Mouse (Mus musculus) liver, embryonic 16.5 days (tissue): ENCODE results near the gene Ceacam10. TPM values are rescaled to one million over a fixed set of nuclear protein-coding genes. Genes with fewer than 3 reads are reported as not detected.
A peak's percentile ranks its signal among the peaks of the same experiment; 100 is the strongest.
"Not testable (repeated sequence)": the region's sequence is repeated elsewhere in the genome, so short reads cannot be mapped to it uniquely, and the experiment has no call there.

Source experiments
- ATAC-seq: fragments of 200-750 bp; cut with Nextera tagmentation; 2 replicates; pipeline ENCODE4 v1.8.0; 2017; ENCODE audit warnings: low read depth, mild to moderate bottlenecking, moderate number of reproducible peaks, moderate library complexity
- H3K27ac ChIP-seq: fragments of 300-500 bp; sonication (generic); 2 replicates; pipeline ENCODE4 v1.5.1; 2014; ENCODE audit warnings: mild to moderate bottlenecking, low read length
- H3K27me3 ChIP-seq: fragments of 300-500 bp; sonication (generic); 2 replicates; pipeline ENCODE4 v1.6.1; 2014; ENCODE audit warnings: low read depth, low read length, mixed read lengths; ENCODE audit not compliant: control insufficient read depth, insufficient read depth
- H3K36me3 ChIP-seq: fragments of 300-500 bp; sonication (generic); 2 replicates; pipeline ENCODE4 v1.6.1; 2014; ENCODE audit warnings: mild to moderate bottlenecking; ENCODE audit not compliant: control insufficient read depth, insufficient read depth
- H3K4me1 ChIP-seq: fragments of 300-500 bp; sonication (generic); 2 replicates; pipeline ENCODE4 v1.6.1; 2014; ENCODE audit warnings: low read depth, low read length, mixed read lengths; ENCODE audit not compliant: control insufficient read depth
- H3K4me2 ChIP-seq: fragments of 300-500 bp; sonication (generic); 2 replicates; pipeline ENCODE4 v1.6.1; 2014; ENCODE audit warnings: low read depth, low read length, mixed read lengths
- H3K4me3 ChIP-seq: fragments of 300-500 bp; sonication (generic); 2 replicates; pipeline ENCODE4 v1.5.1; 2014; ENCODE audit warnings: low read depth, mild to moderate bottlenecking, low read length
- H3K9ac ChIP-seq: fragments of 300-500 bp; sonication (generic); 2 replicates; pipeline ENCODE4 v1.6.1; 2014; ENCODE audit warnings: low read depth, low read length
- H3K9me3 ChIP-seq: fragments of 300-500 bp; sonication (generic); replicated peaks from 2 replicates; pipeline ENCODE4 v1.6.1; 2016; ENCODE audit warnings: low read length; ENCODE audit not compliant: control insufficient read depth
- WGBS: fragments of 180-500 bp; shearing (Covaris S2); extraction: QIAGEN DNeasy Blood & Tissue Kit; methylation state at CpG from one replicate; pipeline ENCODE4 v1.1.7; 2014; ENCODE audit not compliant: insufficient replicate concordance; 5-methylcytosine and 5-hydroxymethylcytosine counted together
- polyA plus RNA-seq: library from polyadenylated mRNA; unstranded; fragments of >200 nt; fragmentation: Nextera tagmentation; extraction: Ambion mirVana; gene quantifications from 2 replicates; pipeline ENCODE4 v1.2.1, GENCODE M21; 2015

Ceacam10 gene
- polyA plus RNA-seq = 3.1 and 3.5 TPM in 2 replicates

- not testable (repeated sequence) for ATAC-seq, H3K9me3 ChIP-seq
- whole genome bisulfite sequencing = 25% methylated on average over 4 of the region's 4 CpGs
These were observed at the start of gene Ceacam10 for GRCm38 (mm10) chr7:24776918-24777317. Ceacam10 (plus strand) TSS chr7:24777206.

GRCm38 (mm10) chr7:24735970-24736670 is 40.9 kb upstream of the Ceacam10 start:
- Histone ChIP-seq H3K27me3 (no peaks in the 10 kb centered on the region; the same call in 1 of the 2 replicates), H3K4me3 (no peak overlapping the region), H3K4me2 (no peak overlapping the region), H3K36me3 (no peaks in the 10 kb centered on the region), H3K9ac (no peak overlapping the region), H3K27ac (no peak overlapping the region), H3K4me1 (no peaks in the 10 kb centered on the region), H3K9me3 (no peaks in the 10 kb centered on the region)
- WGBS = 18% methylated on average over 17 of the region's 17 CpGs
- no peak; the same call in 1 of the 2 replicates for ATAC-seq

More at GRCm38 (mm10) chr7:24776918-24777317, at the start of gene Ceacam10:
- H3K4me1 ChIP-seq, H3K27ac ChIP-seq, H3K4me2 ChIP-seq, H3K9ac ChIP-seq, H3K4me3 ChIP-seq, H3K36me3 ChIP-seq, H3K27me3 ChIP-seq: not testable (repeated sequence)

- Histone ChIP-seq H3K27ac (no peak overlapping the region), H3K9ac (no peak overlapping the region), H3K27me3 (no peaks in the 10 kb centered on the region), H3K4me2 (no peak overlapping the region), H3K4me1 (no peaks in the 10 kb centered on the region), H3K9me3 (no peaks in the 10 kb centered on the region), H3K36me3 (no peaks in the 10 kb centered on the region), H3K4me3 (no peak overlapping the region)
- 27% methylated on average over 4 of the region's 4 CpGs for WGBS
- ATAC-seq = no peak
These were observed 26.3 kb upstream of the Ceacam10 start for GRCm38 (mm10) chr7:24750695-24751094.

GRCm38 (mm10) chr7:24751610-24752009 is 25.4 kb upstream of the Ceacam10 start:
- no peak overlapping the region for H3K4me3 ChIP-seq
- no peak for ATAC-seq
- no peak overlapping the region for H3K9ac ChIP-seq
- no peaks in the 10 kb centered on the region for H3K9me3 ChIP-seq
- 62% methylated on average over 2 of the region's 2 CpGs for WGBS
- no peak overlapping the region for H3K27ac ChIP-seq
- H3K4me2 ChIP-seq = no peak overlapping the region
- no peaks in the 10 kb centered on the region for H3K27me3 ChIP-seq
- no peaks in the 10 kb centered on the region for H3K36me3 ChIP-seq
- H3K4me1 ChIP-seq = no peaks in the 10 kb centered on the region

GRCm38 (mm10) chr7:24753476-24753875 is 23.5 kb upstream of the Ceacam10 start:
- H3K36me3 ChIP-seq = no peaks in the 10 kb centered on the region
- H3K9ac ChIP-seq = no peak overlapping the region
- H3K27me3 ChIP-seq = no peaks in the 10 kb centered on the region
- 32% methylated on average over 5 of the region's 5 CpGs for WGBS
- no peak overlapping the region for H3K4me2 ChIP-seq
- ATAC-seq = no peak
- no peaks in the 10 kb centered on the region for H3K4me1 ChIP-seq
- no peak overlapping the region for H3K4me3 ChIP-seq
- H3K9me3 ChIP-seq = no peaks in the 10 kb centered on the region
- no peak overlapping the region for H3K27ac ChIP-seq

GRCm38 (mm10) chr7:24758520-24758919 is 18.5 kb upstream of the Ceacam10 start:
- H3K27me3 ChIP-seq = no peaks in the 10 kb centered on the region
- H3K9me3 ChIP-seq = no peaks in the 10 kb centered on the region
- H3K9ac ChIP-seq = no peak overlapping the region
- H3K4me1 ChIP-seq = no peaks in the 10 kb centered on the region
- no peak overlapping the region; the same call in 1 of the 2 replicates for H3K4me3 ChIP-seq
- ATAC-seq = no peak
- H3K36me3 ChIP-seq = no peaks in the 10 kb centered on the region
- no peak overlapping the region for H3K27ac ChIP-seq
- H3K4me2 ChIP-seq = no peak overlapping the region
- WGBS = 50% methylated on average over 1 of the region's 1 CpGs

GRCm38 (mm10) chr7:24760211-24760610 is 16.8 kb upstream of the Ceacam10 start, which contains the start of gene Cd177:
Cd177 (minus strand) TSS chr7:24760311.
- Histone ChIP-seq H3K36me3 (no peaks in the 10 kb centered on the region), H3K9me3 (no peaks in the 10 kb centered on the region), H3K4me2 (no peak within 1 kb of the TSS), H3K9ac (no peak within 1 kb of the TSS), H3K27me3 (no peaks in the 10 kb centered on the region), H3K4me3 (peak within 1 kb of the TSS; percentile 2; the same call in 1 of the 2 replicates), H3K4me1 (no peaks in the 10 kb centered on the region), H3K27ac (no peak within 1 kb of the TSS)
- ATAC-seq = no peak
- 47% methylated on average over 6 of the region's 6 CpGs for WGBS

GRCm38 (mm10) chr7:24761161-24761560 is 15.8 kb upstream of the Ceacam10 start:
- H3K4me2 ChIP-seq = no peak overlapping the region
- ATAC-seq = no peak
- no peak overlapping the region for H3K4me3 ChIP-seq
- 0 out of 2 replicates have a peak overlapping the region, but pooled peaks have one; percentile 26 for H3K27ac ChIP-seq
- no peaks in the 10 kb centered on the region for H3K36me3 ChIP-seq
- no peaks in the 10 kb centered on the region for H3K9me3 ChIP-seq
- no peak overlapping the region for H3K9ac ChIP-seq
- H3K27me3 ChIP-seq = no peaks in the 10 kb centered on the region
- WGBS = 41% methylated on average over 6 of the region's 6 CpGs
- H3K4me1 ChIP-seq = no peaks in the 10 kb centered on the region

- no peak overlapping the region for H3K4me2 ChIP-seq
- H3K36me3 ChIP-seq = no peaks in the 10 kb centered on the region
- no peaks in the 10 kb centered on the region for H3K4me1 ChIP-seq
- H3K27me3 ChIP-seq = no peaks in the 10 kb centered on the region
- no peak overlapping the region for H3K27ac ChIP-seq
- H3K9ac ChIP-seq = no peak overlapping the region
- ATAC-seq = no peak
- no peaks in the 10 kb centered on the region for H3K9me3 ChIP-seq
- H3K4me3 ChIP-seq = no peak overlapping the region
- WGBS = 64% methylated on average over 8 of the region's 8 CpGs
These were observed 14.4 kb upstream of the Ceacam10 start for GRCm38 (mm10) chr7:24762574-24762973.
